Mouse (Mus musculus) E14TG2a.4 (cell line): ENCODE data around the gene Selenop.

Experiments
- CTCF ChIP-seq: conservative IDR thresholded peaks from 2 replicates; pipeline ENCODE4 v1.5.1; 2014; ENCODE audit warnings: low read length
- NANOG ChIP-seq: IDR thresholded peaks from 2 replicates; pipeline ENCODE4 v1.6.1; 2014; ENCODE audit warnings: borderline replicate concordance, low read length, mixed read lengths
- POU5F1 ChIP-seq: IDR thresholded peaks from 2 replicates; pipeline ENCODE4 v1.6.1; 2014; ENCODE audit warnings: low read length, borderline replicate concordance

DNA sequence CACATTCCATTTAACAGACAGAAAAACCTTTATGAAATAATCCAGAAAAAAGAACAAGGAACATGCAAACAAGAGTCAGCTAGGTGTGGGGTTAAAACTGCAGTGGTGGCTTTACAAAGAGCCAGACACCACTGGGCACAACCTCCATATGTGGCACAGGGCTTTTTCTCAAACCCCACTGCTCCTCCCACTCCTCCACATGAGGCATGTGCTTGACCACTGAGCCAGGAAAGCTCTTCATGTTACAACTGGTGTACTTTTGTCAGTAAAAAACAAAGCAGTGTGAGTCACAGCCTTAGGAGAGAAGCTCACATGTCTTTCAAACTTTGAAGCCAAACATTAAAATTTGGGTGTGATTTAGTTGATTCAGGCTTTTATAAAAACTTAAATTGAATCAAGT, 12.9 kb downstream of the Selenop start:
- TF ChIP-seq CTCF (no peak), POU5F1 (no peak), NANOG (no peak)
